Mouse (Mus musculus): ENCODE measurements at regions not wholly inside any gene's neighbourhood (a gene's known extent, or its start where the extent isn't known, plus 50 kb on each side); places are given as distances from the start of the nearest gene placed in this dataset.

GRCm38 (mm10) chr13:51016956-51017703, 83.5 kb upstream of the Spin1 start:
- DNase-seq (ENCODE audit: low read depth) = no peak

- no peak for DNase-seq (ENCODE audit: low read depth)
Observed at GRCm38 (mm10) chr13:51017727-51018321, 82.9 kb upstream of the Spin1 start.

- DNase-seq (ENCODE audit: low read depth) = no peak
Observed at GRCm38 (mm10) chr13:51018366-51018765, 82.3 kb upstream of the Spin1 start.

- DNase-seq (ENCODE audit: low read depth) = no peak
Observed at GRCm38 (mm10) chr13:51022401-51023250, 78.1 kb upstream of the Spin1 start.

- DNase-seq (ENCODE audit: low read depth) = no peak
Observed at GRCm38 (mm10) chr13:51023271-51023670, 77.4 kb upstream of the Spin1 start.

DNA sequence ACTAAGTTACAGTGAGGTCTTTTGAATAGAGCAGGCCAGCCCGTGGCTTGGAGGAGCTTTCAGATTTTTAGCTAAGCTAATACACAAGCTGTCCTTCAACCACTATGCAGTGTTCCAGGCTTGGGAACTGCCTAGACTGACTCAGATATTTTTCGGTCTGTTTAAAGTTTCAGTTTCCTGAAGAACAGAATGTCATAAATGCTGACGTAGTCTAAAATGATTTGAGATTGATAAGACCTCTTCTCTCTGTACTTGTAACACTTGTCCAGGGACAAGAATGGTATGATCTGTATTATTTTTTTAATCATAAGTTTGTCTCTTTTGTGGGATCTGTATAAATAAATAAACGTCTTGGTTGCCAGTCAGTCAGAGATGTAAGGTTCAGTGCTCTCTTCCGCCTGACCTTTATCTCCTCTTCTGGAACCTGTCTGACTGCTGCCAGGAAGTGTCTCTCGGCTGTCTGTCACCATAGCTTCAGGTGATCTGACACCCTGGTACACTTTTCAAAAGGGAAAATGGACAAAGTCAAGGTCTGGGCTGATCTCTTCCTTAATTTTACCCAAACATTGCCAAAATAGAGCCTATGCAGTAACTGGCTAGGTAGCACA, 74.3 kb upstream of the Spin1 start:
- DNase-seq (ENCODE audit: low read depth) = no peak

DNA sequence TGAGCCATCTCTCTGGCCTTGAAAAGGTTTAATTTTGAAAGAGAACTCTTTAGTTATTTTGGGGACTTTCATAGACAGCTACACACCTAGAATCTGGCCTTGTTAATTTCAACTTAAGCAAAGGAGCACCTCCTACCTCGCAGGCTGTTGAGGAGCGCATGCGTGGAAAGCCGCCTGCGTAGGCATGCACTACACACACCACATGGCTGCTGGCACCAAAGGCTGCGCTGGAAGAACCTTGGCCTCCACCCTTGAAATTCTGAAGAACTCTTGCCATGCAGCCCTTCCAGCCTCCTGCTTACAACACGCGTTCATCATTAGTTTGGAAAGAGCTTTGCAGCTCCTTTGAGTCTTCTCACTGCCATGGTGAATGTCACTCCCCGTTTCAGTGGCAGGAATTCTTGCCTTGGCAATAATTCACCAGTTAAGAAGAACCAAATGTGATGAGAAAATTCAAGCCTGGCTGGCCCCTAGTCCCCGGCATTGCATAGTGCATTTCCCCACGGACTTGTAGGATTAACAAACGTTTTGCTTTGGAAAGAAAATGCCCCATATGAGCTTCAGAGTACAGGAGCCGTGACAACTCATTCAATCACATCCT, 62.7 kb upstream of the Spin1 start:
- no peak for DNase-seq (ENCODE audit: low read depth)

DNA sequence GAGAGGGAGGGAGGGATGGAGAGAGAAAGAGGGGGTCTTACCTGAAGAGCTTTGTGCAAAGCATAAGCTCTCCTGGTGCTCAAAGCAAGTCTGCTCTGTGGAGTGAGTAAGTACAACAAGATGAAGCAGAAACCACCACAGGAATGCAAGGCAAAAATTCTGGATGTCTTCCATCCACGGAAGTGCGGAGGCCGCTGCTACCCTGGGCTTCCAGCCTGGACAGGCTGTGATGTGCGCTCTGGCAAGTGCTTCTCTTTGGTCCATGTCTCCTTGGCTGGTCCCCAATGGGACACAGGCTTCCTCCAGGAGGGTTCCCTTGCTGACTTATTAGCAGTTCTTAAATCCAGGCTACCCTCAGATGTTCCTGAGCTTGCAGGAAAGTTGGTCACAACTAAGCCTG, 61.7 kb upstream of the Spin1 start:
- DNase-seq (ENCODE audit: low read depth) = no peak

- DNase-seq (ENCODE audit: low read depth) = no peak
Observed at GRCm38 (mm10) chr13:51041121-51041520, 59.6 kb upstream of the Spin1 start.

DNA sequence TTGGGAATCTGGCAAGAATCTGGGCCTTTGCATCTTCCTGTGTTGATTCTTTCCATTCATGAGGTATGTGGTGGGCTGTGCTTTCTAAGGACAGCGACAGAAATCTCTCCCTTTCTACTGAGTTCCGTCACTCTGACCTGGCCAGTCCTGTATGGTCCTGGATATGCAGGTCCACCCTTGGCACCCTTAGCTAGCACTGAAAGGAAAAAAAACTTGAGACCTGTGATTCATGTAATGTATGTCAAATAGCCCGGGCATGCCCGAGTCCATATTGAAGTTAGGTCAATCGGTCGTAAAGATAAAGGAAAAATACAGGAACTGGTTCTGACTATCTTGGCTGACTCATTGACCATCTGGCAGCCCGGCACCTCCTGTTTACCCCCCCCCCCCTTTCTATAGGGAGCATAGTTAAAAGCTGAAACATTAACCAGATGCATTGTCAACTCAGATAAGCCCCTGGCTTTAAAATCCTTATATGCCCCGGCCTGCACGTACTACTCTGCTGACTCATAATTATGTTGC, 57.7 kb upstream of the Spin1 start:
- no peak for DNase-seq (ENCODE audit: low read depth)

Measured in c-Kit-positive CD71-negative TER-119-negative erythroid progenitor cells, embryonic 14.5 days (primary cell).